Mouse (Mus musculus) ovary, postnatal 36 days (tissue): ENCODE data around the gene Tshz3.

Experiments
- DNase-seq: peaks from one replicate; pipeline ENCODE4 v3.0.0; 2022; ENCODE audit warnings: low spot score, mixed read lengths

Gene Tshz3

GRCm38 (mm10) chr7:36697118-36697855 is 631 bp upstream of the Tshz3 start:
- DNase-seq: peak; percentile 68

- DNase-seq: no peak
Measured at GRCm38 (mm10) chr7:36698589-36698946, 650 bp downstream of the Tshz3 start.

GRCm38 (mm10) chr7:36699001-36699987 is 1.4 kb downstream of the Tshz3 start:
- DNase-seq: no peak

GRCm38 (mm10) chr7:36706636-36707035 is 8.7 kb downstream of the Tshz3 start:
- DNase-seq: no peak

- no peak for DNase-seq
Measured at GRCm38 (mm10) chr7:36707266-36707665, 9.3 kb downstream of the Tshz3 start.

- DNase-seq: no peak
Measured at GRCm38 (mm10) chr7:36707681-36708350, 9.9 kb downstream of the Tshz3 start.

- DNase-seq: no peak
Measured at GRCm38 (mm10) chr7:36708823-36709222, 10.9 kb downstream of the Tshz3 start.

GRCm38 (mm10) chr7:36709239-36709638 is 11.3 kb downstream of the Tshz3 start:
- peak; percentile 27 for DNase-seq

- no peak for DNase-seq
Measured at GRCm38 (mm10) chr7:36709974-36710373, 12.1 kb downstream of the Tshz3 start.

GRCm38 (mm10) chr7:36710387-36710786 is 12.5 kb downstream of the Tshz3 start:
- no peak for DNase-seq

GRCm38 (mm10) chr7:36711766-36712165 is 13.8 kb downstream of the Tshz3 start:
- no peak for DNase-seq

GRCm38 (mm10) chr7:36714323-36714722 is 16.4 kb downstream of the Tshz3 start:
- DNase-seq: no peak

GRCm38 (mm10) chr7:36717192-36717591 is 19.3 kb downstream of the Tshz3 start:
- DNase-seq: no peak

- DNase-seq: no peak
Measured at GRCm38 (mm10) chr7:36720830-36721229, 22.9 kb downstream of the Tshz3 start.

- DNase-seq: no peak
Measured at GRCm38 (mm10) chr7:36736303-36737050, 38.6 kb downstream of the Tshz3 start.

- DNase-seq: no peak
Measured at GRCm38 (mm10) chr7:36751480-36751879, 53.6 kb downstream of the Tshz3 start.

GRCm38 (mm10) chr7:36767501-36768092 is 69.7 kb downstream of the Tshz3 start:
- DNase-seq: no peak

- DNase-seq: no peak
Measured at GRCm38 (mm10) chr7:36773086-36773485, 75.2 kb downstream of the Tshz3 start.

GRCm38 (mm10) chr7:36776956-36777355 is 79.0 kb downstream of the Tshz3 start:
- DNase-seq: no peak

- DNase-seq: no peak
Measured at GRCm38 (mm10) chr7:36778456-36778855, 80.5 kb downstream of the Tshz3 start.

- DNase-seq: no peak
Measured at GRCm38 (mm10) chr7:36784243-36784773, 86.4 kb downstream of the Tshz3 start.
